Mouse (Mus musculus) small intestine, adult 2 months (tissue): ENCODE data around the gene Wfdc1. TPM values are rescaled to one million over a fixed set of nuclear protein-coding genes. Genes with fewer than 3 reads are reported as not detected.

Experiments used
- H3K27ac ChIP-seq: fragments of 200-500 bp; 2 replicates; pipeline ENCODE4 v1.5.1; 2012; ENCODE audit warnings: low read depth, low read length, control low read depth, inconsistent platforms; ENCODE audit not compliant: insufficient read depth
- H3K27me3 ChIP-seq: fragments of 200-500 bp; 2 replicates; pipeline ENCODE4 v1.6.1; 2012; ENCODE audit warnings: mild to moderate bottlenecking, moderate library complexity, low read length, inconsistent platforms; ENCODE audit not compliant: control insufficient read depth, insufficient read depth
- H3K36me3 ChIP-seq: fragments of 200-500 bp; 2 replicates; pipeline ENCODE4 v1.6.1; 2012; ENCODE audit warnings: mild to moderate bottlenecking, low read length, control low read depth, inconsistent platforms; ENCODE audit not compliant: control insufficient read depth, insufficient read depth
- H3K4me1 ChIP-seq: fragments of 200-500 bp; 2 replicates; pipeline ENCODE4 v1.6.1; 2012; ENCODE audit warnings: low read length, inconsistent platforms, mixed read lengths; ENCODE audit not compliant: control insufficient read depth, insufficient read depth, insufficient read length
- H3K4me3 ChIP-seq: fragments of 200-500 bp; 2 replicates; pipeline ENCODE4 v1.5.1; 2012; ENCODE audit warnings: low read depth, mild to moderate bottlenecking, control low read depth, inconsistent platforms, low read length, moderate library complexity
- CTCF ChIP-seq: fragments of 200-500 bp; IDR thresholded peaks from 2 replicates; pipeline ENCODE4 v1.5.1; 2012; ENCODE audit warnings: low read depth, mild to moderate bottlenecking, control low read depth, inconsistent platforms, low read length, moderate library complexity, mixed read lengths; ENCODE audit not compliant: insufficient replicate concordance, insufficient read length; ENCODE audit errors: extremely low read depth
- POLR2A ChIP-seq: fragments of 200-500 bp; IDR thresholded peaks from 2 replicates; pipeline ENCODE4 v1.6.1; 2012; ENCODE audit warnings: low read depth, mild to moderate bottlenecking, control low read depth, inconsistent platforms, low read length, moderate library complexity
- WGBS: fragments of 180-500 bp; shearing (Covaris S2); methylation state at CpG from one replicate; pipeline ENCODE4 v1.1.7; 2018; 5-methylcytosine and 5-hydroxymethylcytosine counted together
- polyA plus RNA-seq: library from polyadenylated mRNA; depleted of rRNA; stranded (reverse); fragments of >200 nt; gene quantifications from 2 replicates; pipeline ENCODE4 v1.2.3, GENCODE M21; 2012

The Wfdc1 gene
- polyA plus RNA-seq, 1 experiment: 34.5 TPM

DNA sequence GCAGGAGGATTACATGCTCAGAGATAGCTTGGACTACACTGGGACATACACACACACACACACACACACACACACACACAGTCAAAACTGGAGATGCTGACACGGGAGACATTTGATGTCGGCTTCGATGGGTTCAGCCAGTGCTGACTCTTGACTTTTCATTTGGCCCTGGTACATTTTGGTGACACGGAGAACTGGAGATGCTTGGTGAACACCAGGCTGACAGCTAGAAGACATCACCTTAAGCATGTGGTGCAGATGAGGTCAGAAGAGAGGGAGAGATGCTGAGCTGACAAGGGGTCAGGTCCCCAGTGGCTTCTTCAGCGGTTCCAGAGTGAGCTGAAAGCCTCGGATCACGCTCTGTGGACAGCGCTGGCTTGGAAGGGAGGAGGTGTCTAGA lies 43.1 kb upstream of the Wfdc1 start:
- H3K4me1 ChIP-seq: peaks cover 10% of the 10 kb centered on the region
- no peak for TF ChIP-seq CTCF
- TF ChIP-seq POLR2A: no peak
- H3K27me3 ChIP-seq: no peaks in the 10 kb centered on the region
- no peak overlapping the region for H3K4me3 ChIP-seq
- 90% methylated on average over 8 of the region's 8 CpGs for WGBS
- no peaks in the 10 kb centered on the region for H3K36me3 ChIP-seq
- no peak overlapping the region for H3K27ac ChIP-seq

DNA sequence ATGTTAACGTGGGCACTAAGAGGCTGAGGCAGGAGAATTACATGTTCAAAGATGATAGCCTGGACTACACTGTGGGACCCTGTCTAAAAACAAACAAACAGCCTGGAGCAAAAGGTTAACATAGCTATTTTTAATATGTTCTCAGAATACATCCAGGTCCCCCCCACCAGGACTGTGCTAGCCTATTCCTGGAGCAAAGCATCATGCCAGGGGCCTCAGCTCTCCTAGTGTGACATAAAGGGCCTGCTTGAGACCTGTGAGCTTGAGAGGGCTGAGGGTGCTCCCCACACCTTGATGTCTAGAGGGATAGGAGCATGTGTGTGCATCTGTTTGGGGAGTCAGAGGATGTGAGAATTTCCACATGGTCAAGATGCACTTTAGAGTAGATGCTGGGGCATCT lies 42.4 kb upstream of the Wfdc1 start:
- Histone ChIP-seq H3K4me3 (no peak overlapping the region), H3K4me1 (peaks cover 10% of the 10 kb centered on the region), H3K27me3 (no peaks in the 10 kb centered on the region), H3K36me3 (no peaks in the 10 kb centered on the region), H3K27ac (no peak overlapping the region)
- TF ChIP-seq POLR2A: no peak
- no peak for TF ChIP-seq CTCF
- WGBS: 79% methylated on average over 1 of the region's 1 CpGs

DNA sequence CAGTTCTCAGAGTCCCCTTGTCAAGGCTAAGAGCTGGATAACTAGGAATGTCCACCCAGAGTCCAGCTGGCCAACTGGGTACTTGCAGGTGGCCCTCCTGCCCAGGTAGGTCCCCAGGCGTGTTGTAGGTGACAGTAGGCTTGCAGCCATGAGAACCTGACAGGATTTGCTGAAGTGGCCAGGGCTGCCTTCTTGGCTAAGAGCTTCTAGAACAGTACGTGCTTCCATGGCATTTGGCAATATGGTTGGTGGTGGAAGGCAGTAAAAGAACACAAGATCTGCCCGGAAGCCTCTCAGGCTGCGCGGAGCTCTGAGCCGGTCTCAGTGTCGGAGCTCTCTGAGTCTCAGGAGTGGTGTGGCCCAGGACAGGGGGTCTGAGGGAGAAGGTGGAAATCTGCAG lies 41.2 kb upstream of the Wfdc1 start:
- H3K27ac ChIP-seq: no peak overlapping the region
- H3K27me3 ChIP-seq: no peaks in the 10 kb centered on the region
- no peaks in the 10 kb centered on the region for H3K36me3 ChIP-seq
- TF ChIP-seq CTCF (no peak), POLR2A (no peak)
- H3K4me1 ChIP-seq: peaks cover 10% of the 10 kb centered on the region
- 90% methylated on average over 7 of the region's 7 CpGs for WGBS
- no peak overlapping the region for H3K4me3 ChIP-seq

DNA sequence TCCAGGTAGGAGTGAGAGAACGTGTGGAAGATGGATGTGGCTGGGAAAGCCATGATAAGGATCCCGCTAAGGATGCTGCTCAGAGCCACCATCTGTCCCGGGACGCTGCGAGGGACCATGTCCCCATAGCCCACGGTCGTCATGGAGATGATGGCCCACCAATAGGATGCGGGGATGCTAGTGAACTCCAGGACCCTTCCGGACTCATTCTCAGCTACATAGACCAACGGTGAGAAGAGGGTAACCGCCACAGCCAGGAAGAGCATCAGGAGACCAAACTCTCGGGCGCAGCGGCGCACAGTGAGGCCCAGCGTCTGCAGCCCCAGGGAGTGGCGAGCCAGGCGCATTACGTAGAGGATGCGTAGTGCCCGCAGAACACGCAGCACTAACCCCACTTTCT lies 40.4 kb upstream of the Wfdc1 start:
- Histone ChIP-seq H3K4me1 (peaks cover 10% of the 10 kb centered on the region), H3K27ac (no peak overlapping the region), H3K4me3 (no peak overlapping the region), H3K27me3 (no peaks in the 10 kb centered on the region), H3K36me3 (no peaks in the 10 kb centered on the region)
- TF ChIP-seq POLR2A (no peak), CTCF (no peak)
- 91% methylated on average over 22 of the region's 22 CpGs for WGBS

DNA sequence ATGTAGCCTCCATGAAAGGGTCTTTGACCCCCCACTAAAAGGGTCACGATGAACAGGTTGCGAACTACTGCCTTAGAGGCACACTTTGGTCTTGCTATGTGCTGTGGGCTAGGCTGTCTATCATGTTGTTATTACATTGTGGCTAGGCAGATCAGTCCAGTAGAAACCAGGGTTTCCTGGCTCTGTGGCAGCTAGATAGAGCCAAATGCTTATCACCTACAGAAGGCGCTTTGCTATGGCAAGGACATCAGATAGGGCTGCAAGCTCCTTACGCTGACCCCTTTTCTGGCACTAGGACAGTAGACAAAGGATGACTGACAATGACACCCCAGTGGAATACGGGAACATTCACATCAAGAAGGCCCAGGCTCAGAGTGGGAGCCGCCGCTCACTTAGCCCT lies 39.0 kb upstream of the Wfdc1 start:
- no peak overlapping the region for H3K4me3 ChIP-seq
- peak overlapping the region; percentile 42 for H3K27ac ChIP-seq
- no peaks in the 10 kb centered on the region for H3K27me3 ChIP-seq
- peaks cover 10% of the 10 kb centered on the region for H3K4me1 ChIP-seq
- no peaks in the 10 kb centered on the region for H3K36me3 ChIP-seq
- 91% methylated on average over 7 of the region's 7 CpGs for WGBS
- no peak for TF ChIP-seq POLR2A
- no peak for TF ChIP-seq CTCF

DNA sequence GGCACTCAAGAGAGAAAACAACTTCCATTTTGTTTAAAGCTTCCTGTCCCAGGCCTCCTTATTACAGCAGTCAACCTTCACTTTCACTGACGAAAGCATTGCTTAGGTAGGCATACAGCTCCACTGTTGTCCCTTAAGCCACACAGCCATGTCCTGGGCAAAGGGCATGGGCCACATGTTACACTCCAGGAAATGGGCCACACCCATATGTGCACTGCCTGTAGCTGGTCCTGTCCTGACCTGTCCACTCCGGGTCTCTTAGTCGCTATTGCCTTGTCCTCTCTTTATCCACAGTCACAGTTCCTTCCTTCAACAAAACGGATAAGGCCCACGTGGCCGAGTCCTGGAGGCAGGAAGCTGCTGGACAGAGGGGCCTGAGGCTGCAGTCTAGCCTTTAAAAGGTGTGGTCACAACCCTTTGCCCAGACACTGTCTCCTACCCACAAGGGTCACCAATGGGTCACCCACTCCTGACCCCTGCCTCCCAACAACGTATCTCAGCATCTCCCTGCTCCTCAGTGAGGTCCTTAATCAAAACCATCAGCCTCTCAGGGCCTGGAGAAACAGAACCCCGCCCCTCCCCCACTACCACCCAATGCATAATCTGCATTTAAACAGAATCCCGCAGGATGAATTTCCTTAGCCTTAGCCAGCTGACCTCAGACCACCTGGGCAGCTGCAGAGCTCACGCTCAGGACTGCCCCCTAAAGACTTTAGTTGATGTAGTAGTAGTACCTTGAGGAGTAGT lies 38.4 kb upstream of the Wfdc1 start:
- TF ChIP-seq CTCF (no peak), POLR2A (no peak)
- peaks cover 10% of the 10 kb centered on the region for H3K4me1 ChIP-seq

DNA sequence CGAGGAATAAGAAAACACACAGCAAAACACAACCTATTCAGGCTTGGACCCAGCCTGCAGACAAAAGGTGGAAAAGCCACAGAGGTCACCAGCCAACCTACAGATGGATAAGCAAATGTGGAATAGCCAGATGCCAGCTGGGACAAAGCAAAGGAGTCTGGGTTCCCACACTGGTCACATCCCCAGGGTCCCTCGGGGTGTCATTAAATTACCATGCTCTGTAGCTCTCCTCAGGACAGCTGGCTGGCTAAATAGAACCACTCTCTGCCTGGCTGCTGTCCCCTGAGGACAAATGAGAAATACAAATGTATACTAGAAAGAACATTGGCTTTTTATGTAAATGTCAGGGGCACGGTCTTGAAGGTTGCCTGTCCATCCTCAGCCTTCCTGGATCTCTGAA lies 35.3 kb upstream of the Wfdc1 start:
- peaks cover 14% of the 10 kb centered on the region for H3K4me1 ChIP-seq
- no peaks in the 10 kb centered on the region for H3K36me3 ChIP-seq
- 52% methylated on average over 3 of the region's 3 CpGs for WGBS
- TF ChIP-seq CTCF (no peak), POLR2A (no peak)
- H3K4me3 ChIP-seq: no peak overlapping the region
- no peaks in the 10 kb centered on the region for H3K27me3 ChIP-seq
- no peak overlapping the region for H3K27ac ChIP-seq

More for the DNA sequence above, 38.4 kb upstream of the Wfdc1 start:
- Histone ChIP-seq H3K27ac (peak overlapping the region; percentile 42), H3K36me3 (no peaks in the 10 kb centered on the region), H3K27me3 (no peaks in the 10 kb centered on the region), H3K4me3 (no peak overlapping the region)
- WGBS: 59% methylated on average over 10 of the region's 10 CpGs

DNA sequence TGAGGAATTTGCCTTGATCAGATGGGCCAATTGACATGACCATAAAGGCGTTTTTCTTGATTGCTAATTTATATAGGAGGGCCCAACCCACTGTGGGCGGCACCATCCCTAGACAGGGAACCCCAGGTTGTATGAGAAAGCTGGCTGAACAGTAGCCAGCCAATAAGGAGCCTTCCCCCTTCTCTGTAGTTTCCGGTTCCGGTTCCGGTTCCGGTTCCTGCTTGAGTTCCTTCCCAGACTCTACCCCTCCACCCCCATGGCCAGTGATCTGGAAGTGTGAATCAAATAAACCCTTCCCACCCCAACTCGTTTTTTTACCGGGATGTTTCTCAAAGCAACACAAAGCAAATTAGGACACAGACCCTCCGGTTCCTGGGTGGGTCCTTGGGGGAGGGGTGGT lies 33.9 kb upstream of the Wfdc1 start:
- 88% methylated on average over 9 of the region's 9 CpGs for WGBS
- H3K4me3 ChIP-seq: no peak overlapping the region
- TF ChIP-seq POLR2A (no peak), CTCF (no peak)
- H3K4me1 ChIP-seq: peaks cover 12% of the 10 kb centered on the region
- no peaks in the 10 kb centered on the region for H3K27me3 ChIP-seq
- no peaks in the 10 kb centered on the region for H3K36me3 ChIP-seq
- H3K27ac ChIP-seq: no peak overlapping the region
